Mouse (Mus musculus) neural tube, embryonic 11.5 days (tissue): ENCODE results near the gene Wdr53. TPM values are rescaled to one million over a fixed set of nuclear protein-coding genes. Genes with fewer than 3 reads are reported as not detected.

Experiments
- ATAC-seq: fragments of 200-750 bp; cut with Nextera tagmentation; 2 replicates; pipeline ENCODE4 v1.8.0; 2017; ENCODE audit warnings: moderate number of reproducible peaks, mild to moderate bottlenecking, moderate TSS enrichment, moderate library complexity; ENCODE audit not compliant: insufficient read depth, low FRiP score, low TSS enrichment
- DNase-seq: peaks from one replicate; pipeline ENCODE4 v3.0.0-alpha.2; 2015; ENCODE audit warnings: low spot score
- H3K27ac ChIP-seq: fragments of 300-500 bp; sonication (generic); 2 replicates; pipeline ENCODE4 v1.5.1; 2014; ENCODE audit warnings: low read depth, mild to moderate bottlenecking, low read length
- H3K27me3 ChIP-seq: fragments of 300-500 bp; sonication (generic); 2 replicates; pipeline ENCODE4 v1.6.1; 2014; ENCODE audit warnings: mild to moderate bottlenecking, low read length, mixed read lengths; ENCODE audit not compliant: control insufficient read depth, insufficient read depth
- H3K36me3 ChIP-seq: fragments of 300-500 bp; sonication (generic); 2 replicates; pipeline ENCODE4 v1.6.1; 2014; ENCODE audit warnings: mild to moderate bottlenecking, low read length, moderate library complexity, mixed read lengths; ENCODE audit not compliant: control insufficient read depth, insufficient read depth
- H3K4me1 ChIP-seq: fragments of 300-500 bp; sonication (generic); 2 replicates; pipeline ENCODE4 v1.6.1; 2014; ENCODE audit warnings: low read length, mixed read lengths; ENCODE audit not compliant: control insufficient read depth, insufficient read depth
- H3K4me2 ChIP-seq: fragments of 300-500 bp; sonication (generic); 2 replicates; pipeline ENCODE4 v1.6.1; 2014; ENCODE audit warnings: low read depth, mild to moderate bottlenecking, moderate library complexity
- H3K4me3 ChIP-seq: fragments of 300-500 bp; sonication (generic); 2 replicates; pipeline ENCODE4 v1.5.1; 2014; ENCODE audit warnings: low read depth, low read length
- H3K9ac ChIP-seq: fragments of 300-500 bp; sonication (generic); 2 replicates; pipeline ENCODE4 v1.6.1; 2014; ENCODE audit warnings: mild to moderate bottlenecking, low read length
- H3K9me3 ChIP-seq: fragments of 300-500 bp; sonication (generic); 2 replicates; pipeline ENCODE4 v1.6.1; 2016; ENCODE audit warnings: low read length; ENCODE audit not compliant: control insufficient read depth
- WGBS: fragments of 180-500 bp; shearing (Covaris S2); extraction: QIAGEN DNeasy Blood & Tissue Kit; methylation state at CpG from one replicate; pipeline ENCODE4 v1.1.7; 2014; 5-methylcytosine and 5-hydroxymethylcytosine counted together
- microRNA counts: library from miRNA; unstranded; fragments of <30 nt; microRNA quantifications from one replicate; lab custom pipeline; 2015
- microRNA-seq: library from miRNA; unstranded; fragments of <30 nt; microRNA quantifications from one replicate; pipeline ENCODE4, GENCODE M21; 2016
- polyA plus RNA-seq: library from polyadenylated mRNA; unstranded; fragments of >200 nt; fragmentation: Nextera tagmentation; extraction: Ambion mirVana; gene quantifications from 2 replicates; pipeline ENCODE4 v1.2.1, GENCODE M21; 2014

Wdr53 gene
- polyA plus RNA-seq, 1 experiment from 2014 or later: 19.4 TPM

DNA sequence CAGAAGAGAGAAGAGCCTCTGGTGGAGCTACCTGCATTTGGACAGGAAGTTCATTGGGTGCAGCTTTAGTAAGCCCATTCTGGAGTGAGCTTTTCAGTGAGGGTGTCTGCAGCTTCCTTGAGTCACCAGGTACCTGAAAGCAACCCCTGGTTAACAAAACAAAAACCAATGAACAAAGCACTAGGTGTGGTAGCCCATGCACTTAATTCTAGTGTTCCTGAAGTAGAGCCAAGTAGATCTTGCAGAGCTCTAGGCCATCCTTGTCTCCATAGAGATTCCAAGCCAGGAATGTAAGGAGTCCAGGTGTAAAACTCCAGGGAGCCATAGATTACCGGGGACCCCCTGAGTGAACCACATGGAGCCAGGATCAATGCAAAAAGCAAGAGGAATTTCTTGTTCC, 56.0 kb downstream of the Wdr53 start:
- Histone ChIP-seq H3K9me3 (no peaks in the 10 kb centered on the region), H3K27me3 (no peaks in the 10 kb centered on the region), H3K36me3 (0 out of 2 replicates have a peak, but pooled peaks cover 3% of the 10 kb centered on the region), H3K9ac (no peak overlapping the region), H3K27ac (no peak overlapping the region), H3K4me2 (no peak overlapping the region), H3K4me1 (no peaks in the 10 kb centered on the region), H3K4me3 (no peak overlapping the region)
- ATAC-seq (no peak), DNase-seq (no peak)
- 23% methylated on average over 1 of the region's 1 CpGs for WGBS

DNA sequence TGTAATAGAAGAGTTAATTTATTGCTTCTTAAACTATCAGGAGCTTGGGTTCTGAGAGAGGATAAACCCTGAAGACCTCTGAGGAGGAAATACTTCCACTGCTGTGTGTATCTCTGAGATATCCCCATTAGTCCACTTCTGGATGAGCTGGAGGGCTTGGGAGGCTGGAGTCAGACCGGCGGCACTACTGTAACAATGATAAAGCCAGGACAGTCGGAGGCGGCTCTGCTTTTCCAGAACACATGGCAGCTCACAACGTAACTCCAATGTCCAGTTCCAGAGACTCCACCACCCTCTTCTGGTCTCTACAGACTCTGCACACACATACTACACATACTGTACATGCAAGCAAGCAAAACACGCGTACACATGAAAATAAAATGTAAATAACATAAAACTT, 56.9 kb downstream of the Wdr53 start:
- 94% methylated on average over 7 of the region's 7 CpGs for WGBS

More for the DNA sequence above, 56.9 kb downstream of the Wdr53 start:
- Histone ChIP-seq H3K27ac (no peak overlapping the region), H3K9me3 (no peaks in the 10 kb centered on the region), H3K36me3 (0 out of 2 replicates have a peak, but pooled peaks cover 2% of the 10 kb centered on the region), H3K27me3 (no peaks in the 10 kb centered on the region), H3K9ac (no peak overlapping the region), H3K4me1 (no peaks in the 10 kb centered on the region), H3K4me2 (no peak overlapping the region), H3K4me3 (no peak overlapping the region)
- DNase-seq: no peak
- ATAC-seq: no peak

MicroRNAs encoded within 50 kb of the gene (microRNA counts, 519-probe panel; counts per million panel counts)
- 171 counts per million, percentile 57 among the panel's probes with 10 or more counts for microRNA mmu-miR-1946a (lab: Ali Mortazavi, UCI)

Small RNA genes lying within 50 kb of the gene (microRNA-seq; reads per million reads assigned to microRNA genes)
- gene Mir1946a: not detected

Other genes with a start within 250 kb of the Wdr53 start
- gene Senp5, start 243.9 kb upstream of the Wdr53 start, polyA plus RNA-seq: 11.5 and 13.2 TPM in 2 replicates
- 48.4 and 50.7 TPM in 2 replicates for gene Pak2, start 167.9 kb upstream of the Wdr53 start, polyA plus RNA-seq
- 128 and 138 TPM in 2 replicates for gene Pigx, start 147.5 kb upstream of the Wdr53 start, polyA plus RNA-seq
- 41.5 and 47.2 TPM in 2 replicates for gene Cep19, start 147.4 kb upstream of the Wdr53 start, polyA plus RNA-seq
- gene Nrros, start 81.6 kb upstream of the Wdr53 start, polyA plus RNA-seq: 8.0 and 8.3 TPM in 2 replicates
- 0.27 TPM in 1 of 2 replicates, not detected in the other for gene Bex6, start 67.4 kb upstream of the Wdr53 start, polyA plus RNA-seq
- gene Fbxo45, start 69 bp upstream of the Wdr53 start, polyA plus RNA-seq: 21.8 and 24.9 TPM in 2 replicates
- gene Smco1, start 24.2 kb downstream of the Wdr53 start, polyA plus RNA-seq: not detected in 2 replicates
- 23.6 and 23.9 TPM in 2 replicates for gene Rnf168, start 30.2 kb downstream of the Wdr53 start, polyA plus RNA-seq
- 22.7 and 28.9 TPM in 2 replicates for gene Ubxn7, start 85.0 kb downstream of the Wdr53 start, polyA plus RNA-seq
- not detected in 2 replicates for gene Tm4sf19, start 153.3 kb downstream of the Wdr53 start, polyA plus RNA-seq
- 23.4 and 30.1 TPM in 2 replicates for gene Tctex1d2, start 172.5 kb downstream of the Wdr53 start, polyA plus RNA-seq
- 41.2 and 48.0 TPM in 2 replicates for gene Pcyt1a, start 183.7 kb downstream of the Wdr53 start, polyA plus RNA-seq
- 0.38 and 0.51 TPM in 2 replicates for gene Slc51a, start 240.7 kb downstream of the Wdr53 start, polyA plus RNA-seq
- gene Zdhhc19, start 249.0 kb downstream of the Wdr53 start, polyA plus RNA-seq: not detected in 2 replicates